Mouse (Mus musculus) left cerebral cortex, adult 18-20 months (tissue): ENCODE measurements around the gene Lgals9. TPM values are rescaled to one million over a fixed set of nuclear protein-coding genes. Genes with fewer than 3 reads are reported as not detected.

Experiments
- DNase-seq, 2 experiments: peaks; one replicate each; pipeline ENCODE4 v3.0.0; 2021 to 2022; ENCODE audit warnings: low spot score in 2 of 2, mixed read lengths in 1 of 2
- total RNA-seq, 2 experiments: library from RNA; stranded (reverse); gene quantifications; 2 replicates each; pipeline ENCODE4 v1.2.3; 2021

The Lgals9 gene
- total RNA-seq, 2 experiments from 2014 or later, result 4.6 to 5.1 TPM

- no peak for DNase-seq
Measured at GRCm38 (mm10) chr11:78924111-78924510, 60.6 kb downstream of the Lgals9 start.

GRCm38 (mm10) chr11:78922678-78923407 is 61.9 kb downstream of the Lgals9 start:
- DNase-seq, result peak; percentile 12 to 43

GRCm38 (mm10) chr11:78920411-78920939 is 64.3 kb downstream of the Lgals9 start, which contains the start of gene Nos2:
Gene Nos2 (plus strand): TSS chr11:78920787.
- no peak for DNase-seq

- DNase-seq, result no peak
Measured at GRCm38 (mm10) chr11:78919745-78920144, 65.0 kb downstream of the Lgals9 start.

- DNase-seq, result no peak
Measured at GRCm38 (mm10) chr11:78916410-78916809, 68.3 kb downstream of the Lgals9 start.

GRCm38 (mm10) chr11:78915473-78915872 is 69.3 kb downstream of the Lgals9 start:
- no peak for DNase-seq

Other genes with a start within 250 kb of the Lgals9 start
- gene Ccnq, start 233.2 kb downstream of the Lgals9 start, total RNA-seq, result 10 to 100 TPM; 16.1 to 16.7 TPM
- 10 to 100 TPM; 28.1 to 32.5 TPM for gene Lyrm9, start 158.4 kb downstream of the Lgals9 start, total RNA-seq
- under 1 TPM; 0.19 to 0.33 TPM for gene Nos2, start 64.2 kb downstream of the Lgals9 start, total RNA-seq
- 10 to 100 TPM; 49.8 to 50.3 TPM for gene Ksr1, start 161.5 kb upstream of the Lgals9 start, total RNA-seq